Mouse (Mus musculus) CH12.LX (cell line): ENCODE measurements at regions not wholly inside any gene's neighbourhood (a gene's known extent, or its start where the extent isn't known, plus 50 kb on each side); places are given as distances from the start of the nearest gene placed in this dataset.

Experiments used
- DNase-seq: peaks from one replicate; pipeline ENCODE4 v3.0.0-alpha.2; 2013; ENCODE audit errors: extremely low read depth
- H3K27ac ChIP-seq: 2 replicates; pipeline ENCODE4 v1.5.1; 2012; ENCODE audit warnings: low read depth, mild to moderate bottlenecking, control low read depth, moderate library complexity; ENCODE audit not compliant: insufficient read depth
- H3K27me3 ChIP-seq: replicated peaks from 2 replicates; pipeline ENCODE3; 2012; ENCODE audit warnings: inconsistent platforms
- H3K36me3 ChIP-seq, 2 experiments: replicated peaks in 1 of 2; 2 replicates each; pipeline versions ENCODE3 to v1.6.1; 2012; ENCODE audit warnings: inconsistent platforms in 1 of 2, low read length in 1 of 2, mild to moderate bottlenecking in 1 of 2, mixed read lengths in 1 of 2, moderate library complexity in 1 of 2; ENCODE audit not compliant: control insufficient read depth in 1 of 2, insufficient read depth in 1 of 2
- H3K4me1 ChIP-seq, 2 experiments: 2 replicates each; pipeline ENCODE4 v1.6.1; 2012; ENCODE audit warnings: inconsistent platforms in 1 of 2, moderate library complexity in 1 of 2; ENCODE audit not compliant: insufficient read depth in 2 of 2, control insufficient read depth in 1 of 2
- H3K4me2 ChIP-seq: 2 replicates; pipeline ENCODE4 v1.6.1; 2012; ENCODE audit warnings: low read depth, mild to moderate bottlenecking, control low read depth; ENCODE audit not compliant: poor library complexity, insufficient read depth, severe bottlenecking
- H3K4me3 ChIP-seq, 3 experiments: fragments of 150-350 bp in 1 of 3; sonication (generic) in 1 of 3; replicated peaks in 1 of 3; 2 replicates each; pipeline versions ENCODE3 to v1.5.1; 2011 to 2012; ENCODE audit warnings: low read depth in 2 of 3, low read length in 2 of 3, mild to moderate bottlenecking in 2 of 3, moderate library complexity in 2 of 3, control low read depth in 1 of 3, improper control_type of control experiment in 1 of 3, inconsistent platforms in 1 of 3, mixed read lengths in 1 of 3; ENCODE audit not compliant: poor library complexity in 1 of 3
- H3K79me2 ChIP-seq: replicated peaks from 2 replicates; pipeline ENCODE4 v1.6.1; 2012; ENCODE audit warnings: mild to moderate bottlenecking, moderate library complexity; ENCODE audit not compliant: control insufficient read depth, poor library complexity, insufficient read depth, severe bottlenecking; ENCODE audit errors: extremely low read depth
- H3K9ac ChIP-seq: 2 replicates; pipeline ENCODE4 v1.6.1; 2012; ENCODE audit warnings: low read depth, mild to moderate bottlenecking, control low read depth, moderate library complexity; ENCODE audit not compliant: insufficient read depth
- H3K9me3 ChIP-seq: replicated peaks from 2 replicates; pipeline ENCODE3; 2012; ENCODE audit warnings: low read length, inconsistent platforms, mixed read lengths
- CHD1 ChIP-seq: IDR thresholded peaks from 2 replicates; pipeline ENCODE4 v1.6.1; 2012; ENCODE audit warnings: low read depth, low read length, improper control_type of control experiment, inconsistent platforms
- CTCF ChIP-seq, 2 experiments: IDR thresholded peaks in 1 of 2; conservative IDR thresholded peaks in 1 of 2; 2 replicates each; pipeline ENCODE4 v1.5.1; 2011 to 2012; ENCODE audit warnings: low read depth in 2 of 2, low read length in 2 of 2, improper control_type of control experiment in 1 of 2, inconsistent platforms in 1 of 2, mild to moderate bottlenecking in 1 of 2, moderate library complexity in 1 of 2
- EP300 ChIP-seq: IDR thresholded peaks from 2 replicates; pipeline ENCODE4 v1.6.1; 2011; ENCODE audit warnings: low read length, improper control_type of control experiment
- ETS1 ChIP-seq: conservative IDR thresholded peaks from 2 replicates; pipeline ENCODE4 v1.6.1; 2012; ENCODE audit warnings: low read depth, mild to moderate bottlenecking, inconsistent platforms, low read length, improper control_type of control experiment, moderate library complexity
- GABPA ChIP-seq: IDR thresholded peaks from 2 replicates; pipeline ENCODE4 v1.6.1; 2012; ENCODE audit warnings: low read depth, low read length, improper control_type of control experiment, inconsistent platforms; ENCODE audit not compliant: insufficient replicate concordance
- HCFC1 ChIP-seq: IDR thresholded peaks from 2 replicates; pipeline ENCODE4 v1.6.1; 2012; ENCODE audit warnings: low read depth, mild to moderate bottlenecking, inconsistent platforms, low read length, improper control_type of control experiment
- IRF4 ChIP-seq: IDR thresholded peaks from 2 replicates; pipeline ENCODE4 v1.6.1; 2014; ENCODE audit warnings: low read depth, mild to moderate bottlenecking, inconsistent platforms, low read length, improper control_type of control experiment
- JUN ChIP-seq: IDR thresholded peaks from 2 replicates; pipeline ENCODE4 v1.6.1; 2011; ENCODE audit warnings: low read depth, mild to moderate bottlenecking, low read length, improper control_type of control experiment, moderate library complexity; ENCODE audit not compliant: insufficient read depth
- JUND ChIP-seq: conservative IDR thresholded peaks from 2 replicates; pipeline ENCODE4 v1.6.1; 2011; ENCODE audit warnings: low read depth, low read length, improper control_type of control experiment
- KAT2A ChIP-seq: IDR thresholded peaks from 2 replicates; pipeline ENCODE4 v1.6.1; 2012; ENCODE audit warnings: low read length, improper control_type of control experiment, inconsistent platforms; ENCODE audit not compliant: insufficient replicate concordance
- MAFK ChIP-seq: IDR thresholded peaks from 2 replicates; pipeline ENCODE4 v1.6.1; 2011; ENCODE audit warnings: low read length, improper control_type of control experiment; ENCODE audit not compliant: insufficient replicate concordance
- MAX ChIP-seq: IDR thresholded peaks from 2 replicates; pipeline ENCODE4 v1.6.1; 2011; ENCODE audit warnings: low read length, improper control_type of control experiment
- MAZ ChIP-seq: IDR thresholded peaks from 2 replicates; pipeline ENCODE4 v1.6.1; 2012; ENCODE audit warnings: low read depth, mild to moderate bottlenecking, inconsistent platforms, low read length, improper control_type of control experiment, moderate library complexity
- NELFE ChIP-seq: IDR thresholded peaks from 2 replicates; pipeline ENCODE4 v1.6.1; 2011; ENCODE audit warnings: low read depth, low read length, improper control_type of control experiment
- NRF1 ChIP-seq: IDR thresholded peaks from 2 replicates; pipeline ENCODE4 v1.6.1; 2014; ENCODE audit warnings: low read depth, mild to moderate bottlenecking, inconsistent platforms, low read length, improper control_type of control experiment, moderate library complexity
- PAX5 ChIP-seq: IDR thresholded peaks from 2 replicates; pipeline ENCODE4 v1.6.1; 2012; ENCODE audit warnings: low read length, inconsistent platforms, mixed read lengths
- SIN3A ChIP-seq: IDR thresholded peaks from 2 replicates; pipeline ENCODE4 v1.6.1; 2012; ENCODE audit warnings: low read length, improper control_type of control experiment, inconsistent platforms
- TCF12 ChIP-seq: IDR thresholded peaks from 2 replicates; pipeline ENCODE4 v1.6.1; 2014; ENCODE audit warnings: low read depth, mild to moderate bottlenecking, inconsistent platforms, low read length, improper control_type of control experiment
- UBTF ChIP-seq: IDR thresholded peaks from 2 replicates; pipeline ENCODE4 v1.6.1; 2012; ENCODE audit warnings: low read depth, mild to moderate bottlenecking, inconsistent platforms, low read length, improper control_type of control experiment, moderate library complexity
- ZKSCAN1 ChIP-seq: IDR thresholded peaks from 2 replicates; pipeline ENCODE4 v1.6.1; 2012; ENCODE audit warnings: low read depth, inconsistent platforms, low read length, improper control_type of control experiment, borderline replicate concordance
- ZMIZ1 ChIP-seq: IDR thresholded peaks from 2 replicates; pipeline ENCODE4 v1.6.1; 2012; ENCODE audit warnings: low read depth, mild to moderate bottlenecking, inconsistent platforms, low read length, improper control_type of control experiment
- ZNF384 ChIP-seq: IDR thresholded peaks from 2 replicates; pipeline ENCODE4 v1.6.1; 2012; ENCODE audit warnings: low read depth, low read length, improper control_type of control experiment, inconsistent platforms
- dilution Hi-C: fragments of 300-500 bp; cut with MboI; formaldehyde crosslinking; loops from 2 replicates; pipeline ENCODE4 v1.14.3; 2020; ENCODE audit warnings: low sequenced_read_pairs; ENCODE audit not compliant: extremely low pct_unique_long_range_greater_than_20kb, extremely low pct_ligation_motif_present
- in situ Hi-C: fragments of 300-500 bp; cut with MboI; formaldehyde crosslinking; loops from 3 replicates; pipeline ENCODE4 v1.14.3; 2019; ENCODE audit warnings: low sequenced_read_pairs, low pct_ligation_motif_present, low pct_unique_long_range_greater_than_20kb, mixed read lengths

GRCm38 (mm10) chr11:52557836-52558235, 161.6 kb downstream of the 9530068E07Rik start:
- Histone ChIP-seq H3K4me3 (no peak overlapping the region), H3K36me3 (no peaks in the 10 kb centered on the region), H3K4me2 (no peak overlapping the region), H3K4me1 (no peaks in the 10 kb centered on the region), H3K79me2 (no peaks in the 10 kb centered on the region), H3K9ac (no peak overlapping the region), H3K27ac (no peak overlapping the region), H3K27me3 (peaks cover 71% of the 10 kb centered on the region), H3K9me3 (no peaks in the 10 kb centered on the region)
- dilution Hi-C loops = no loop called here
- TF ChIP-seq EP300 = no peak
- no peak for TF ChIP-seq IRF4
- no peak for TF ChIP-seq ZNF384
- TF ChIP-seq HCFC1 = no peak
- no peak for TF ChIP-seq TCF12
- TF ChIP-seq MAZ = no peak
- TF ChIP-seq CTCF (conservative IDR thresholded peaks at IDR 0.05 in 1 of 2, IDR thresholded peaks at IDR 0.05 in 1 of 2; ENCODE audit: low read depth in 2 of 2, low read length in 2 of 2) = no peak
- TF ChIP-seq JUND = no peak
- no peak for TF ChIP-seq JUN
- no peak for TF ChIP-seq PAX5
- TF ChIP-seq ETS1 = no peak
- no peak for TF ChIP-seq MAFK
- no peak for TF ChIP-seq NELFE
- TF ChIP-seq CHD1 = no peak
- TF ChIP-seq UBTF = no peak
- TF ChIP-seq NRF1 = no peak
- no peak for TF ChIP-seq MAX
- TF ChIP-seq SIN3A = no peak
- in situ Hi-C loops = no loop called here
- DNase-seq = no peak

GRCm38 (mm10) chr11:52558782-52559181, 162.6 kb downstream of the 9530068E07Rik start:
- H3K79me2 ChIP-seq = no peaks in the 10 kb centered on the region
- no peaks in the 10 kb centered on the region for H3K9me3 ChIP-seq
- no peak for DNase-seq
- H3K4me1 ChIP-seq = no peaks in the 10 kb centered on the region
- H3K4me2 ChIP-seq = no peak overlapping the region
- H3K4me3 ChIP-seq = no peak overlapping the region
- H3K9ac ChIP-seq = no peak overlapping the region
- dilution Hi-C loops (no loop called here), in situ Hi-C loops (no loop called here)
- no peak overlapping the region for H3K27ac ChIP-seq
- no peaks in the 10 kb centered on the region for H3K36me3 ChIP-seq
- peaks cover 75% of the 10 kb centered on the region for H3K27me3 ChIP-seq
- TF ChIP-seq UBTF (no peak), IRF4 (no peak), GABPA (no peak), ZKSCAN1 (no peak), EP300 (no peak), JUN (no peak), ZMIZ1 (no peak), KAT2A (no peak)
